Mouse (Mus musculus): ENCODE measurements around the gene Kat8.

DNA sequence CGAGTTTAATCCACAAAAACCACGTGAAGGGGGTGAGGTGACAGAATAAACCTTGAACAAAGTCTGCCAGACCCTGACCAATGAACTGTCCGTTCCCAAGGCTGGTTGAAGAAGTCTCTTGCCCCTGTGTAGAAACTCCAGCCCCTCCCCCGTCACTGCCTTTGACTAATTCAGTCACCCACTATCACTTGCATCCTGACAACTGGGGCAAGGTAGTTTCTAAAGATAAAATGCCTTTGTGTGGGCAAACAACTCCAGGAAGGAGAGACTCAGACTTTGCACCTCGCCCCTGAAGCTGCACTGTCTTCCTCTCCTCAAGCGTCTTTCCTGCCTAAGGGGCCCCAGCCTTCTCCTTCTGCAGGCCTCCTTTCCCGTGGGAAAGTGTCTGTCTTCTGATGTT lies 12.3 kb upstream of the Kat8 start:
- TF ChIP-seq CTCF (IDR thresholded peaks at IDR 0.05; ENCODE audit: low read depth) (no peak), EP300 (IDR thresholded peaks at IDR 0.05; ENCODE audit: low read depth) (no peak)

Data from heart, postnatal 0 days (tissue).